In the genomic region with DNA sequence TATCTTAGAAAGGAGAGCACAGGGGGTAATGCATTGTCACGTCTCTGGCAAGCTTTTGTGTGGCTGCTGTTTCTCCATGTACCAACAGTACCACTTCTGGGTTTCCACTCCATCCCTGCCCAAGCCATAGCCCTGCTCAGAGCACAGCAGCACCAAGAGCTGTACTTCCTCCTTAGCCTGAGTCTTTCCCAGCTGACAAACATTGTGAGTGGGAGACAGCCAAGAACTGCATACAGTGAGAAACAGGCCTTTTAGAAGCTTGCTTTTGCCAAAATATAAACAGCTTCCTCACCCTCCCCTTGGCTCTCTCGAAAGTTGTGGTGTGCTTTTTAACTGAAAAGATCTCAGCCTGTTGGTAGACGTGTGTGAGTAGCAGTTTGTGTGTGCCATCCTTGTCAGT, we compare ENCODE assay signal across 14 mouse cellular contexts.
DNase-seq lines count a peak whose midpoint lies in the region; ATAC-seq and TF ChIP-seq lines count a peak whose summit lies in the region.
"Had no signal": no experiment of that assay in that cellular context is flagged by ENCODE, and none has a peak within 500 bp of the region (broad histone marks: within the 10 kb centered on the region; RNA-seq: fewer than 3 reads in every experiment).

No protein-coding gene starts in this region.

- no peaks in the 10 kb centered on the region for H3K36me3 ChIP-seq in heart, embryonic 13.5 days
- no peaks in the 10 kb centered on the region for H3K36me3 ChIP-seq in heart, adult 2 months (ENCODE audit: control insufficient read depth, insufficient read depth, low read length)
- no peaks in the 10 kb centered on the region for H3K36me3 ChIP-seq in limb, embryonic 10.5 days
- H3K36me3 ChIP-seq: hindbrain, embryonic 10.5 days; midbrain, embryonic 12.5 days had no signal

- H3K4me3 ChIP-seq in heart, embryonic 13.5 days: no peak overlapping the region
- H3K4me3 ChIP-seq in heart, adult 2 months: no peak overlapping the region
- no peak overlapping the region for H3K4me3 ChIP-seq in limb, embryonic 10.5 days
- H3K4me3 ChIP-seq: hindbrain, embryonic 10.5 days; midbrain, embryonic 12.5 days had no signal

- TF ChIP-seq POLR2A in heart, adult 2 months (IDR thresholded peaks at IDR 0.05; ENCODE audit: insufficient read depth, low read depth, low read length): no peak

- no peak overlapping the region for H3K4me2 ChIP-seq in heart, embryonic 13.5 days
- H3K4me2 ChIP-seq: midbrain, embryonic 12.5 days had no signal

- peak overlapping the region; percentile 70 for H3K27ac ChIP-seq in heart, embryonic 13.5 days (replicated peaks)
- no peak overlapping the region; the same call in 1 of the 2 replicates for H3K27ac ChIP-seq in heart, adult 2 months
- peak overlapping the region; percentile 44; the same call in 1 of the 2 replicates for H3K27ac ChIP-seq in limb, embryonic 10.5 days
- H3K27ac ChIP-seq: hindbrain, embryonic 10.5 days; liver, embryonic 14.5 days; midbrain, embryonic 12.5 days had no signal

- TF ChIP-seq EP300 in heart, adult 2 months (IDR thresholded peaks at IDR 0.05; ENCODE audit: insufficient read depth, low read depth, low read length): no peak

- 55% methylated on average over 3 of the region's 3 CpGs for WGBS in heart, embryonic 13.5 days
- 63% methylated on average over 3 of the region's 3 CpGs for WGBS in heart, adult 2 months
- 75% methylated on average over 3 of the region's 3 CpGs for WGBS in limb, embryonic 10.5 days

- intact Hi-C loops in heart, adult 2 months (cut with DNase I): no loop called here

- no peak for ATAC-seq in heart, embryonic 13.5 days (ENCODE audit: extremely low read depth, insufficient number of reproducible peaks, low FRiP score, low TSS enrichment)
- ATAC-seq in megakaryocyte progenitor cell, adult 5-6 weeks (replicated peaks; ENCODE audit: poor library complexity): no peak
- ATAC-seq: Patski had no signal

- no peak for DNase-seq in heart, adult 2 months
- peak; percentile 36 to 43 for DNase-seq in right cerebral cortex, postnatal 10 days (ENCODE audit: low spot score in 2 of 2)
- no peak for DNase-seq in right cerebral cortex, postnatal 36 days (ENCODE audit: low spot score in 2 of 2)
- DNase-seq in limb, embryonic 10.5 days (ENCODE audit: low spot score): no peak
- peak; percentile 42 for DNase-seq in telencephalon, adult 2 months (ENCODE audit: low read depth, low spot score)
- DNase-seq in yolk sac, embryonic 10.5 days (ENCODE audit: low spot score): no peak
- DNase-seq: adrenal gland, adult 2 months; kidney, adult 18-20 months had no signal

- H3K9me3 ChIP-seq in heart, embryonic 13.5 days: no peaks in the 10 kb centered on the region
- no peaks in the 10 kb centered on the region for H3K9me3 ChIP-seq in limb, embryonic 10.5 days (replicated peaks)
- H3K9me3 ChIP-seq: hindbrain, embryonic 10.5 days; midbrain, embryonic 12.5 days had no signal

- H3K4me1 ChIP-seq in heart, embryonic 13.5 days: peaks cover 27% of the 10 kb centered on the region
- H3K4me1 ChIP-seq in heart, adult 2 months (ENCODE audit: control insufficient read depth, insufficient read depth, low read length): no peaks in the 10 kb centered on the region; the same call in 1 of the 2 replicates
- H3K4me1 ChIP-seq in limb, embryonic 10.5 days: peaks cover 12% of the 10 kb centered on the region
- H3K4me1 ChIP-seq: midbrain, embryonic 12.5 days had no signal

- H3K79me2 ChIP-seq in heart, adult 2 months (replicated peaks; ENCODE audit: control insufficient read depth, insufficient read depth, low read length): no peaks in the 10 kb centered on the region

- H3K9ac ChIP-seq in heart, embryonic 13.5 days: peak overlapping the region; percentile 29; the same call in 1 of the 2 replicates
- no peak overlapping the region for H3K9ac ChIP-seq in heart, adult 2 months (ENCODE audit: low read depth, low read length)
- H3K9ac ChIP-seq: liver, embryonic 14.5 days; midbrain, embryonic 12.5 days had no signal

- TF ChIP-seq CTCF in heart, adult 2 months (IDR thresholded peaks at IDR 0.05): no peak

- no peaks in the 10 kb centered on the region for H3K27me3 ChIP-seq in heart, embryonic 13.5 days (replicated peaks)
- H3K27me3 ChIP-seq in heart, adult 2 months (ENCODE audit: control insufficient read depth, insufficient read depth, low read length): no peaks in the 10 kb centered on the region
- H3K27me3 ChIP-seq in limb, embryonic 10.5 days (ENCODE audit: low read depth, poor library complexity, severe bottlenecking): no peaks in the 10 kb centered on the region
- H3K27me3 ChIP-seq: midbrain, embryonic 12.5 days; Patski had no signal

Comparison
In these comparisons a context has a peak if more than half of its experiments do, and no peak if none do; other contexts are left out.
1. DNase-seq: peak in right cerebral cortex, postnatal 10 days (2 of 2) and telencephalon, adult 2 months (single experiment); none in heart, adult 2 months (0 of 2), right cerebral cortex, postnatal 36 days (0 of 2), limb, embryonic 10.5 days (single experiment) and yolk sac, embryonic 10.5 days (single experiment).